Mouse (Mus musculus) E14TG2a.4 (cell line): ENCODE measurements around the gene Ube2c.
A peak's percentile ranks its signal among the peaks of the same experiment; 100 is the strongest.

Experiments
- H3K27me3 ChIP-seq: 2 replicates; pipeline ENCODE4 v1.6.1; 2014; ENCODE audit warnings: low read length, control low read depth; ENCODE audit not compliant: insufficient read depth
- H3K36me3 ChIP-seq: 2 replicates; pipeline ENCODE4 v1.6.1; 2014; ENCODE audit warnings: low read length, control low read depth; ENCODE audit not compliant: insufficient read depth
- H3K4me1 ChIP-seq: replicated peaks from 2 replicates; pipeline ENCODE4 v1.6.1; 2014; ENCODE audit warnings: low read depth, low read length, control low read depth
- H3K4me3 ChIP-seq: replicated peaks from 2 replicates; pipeline ENCODE4 v1.5.1; 2014; ENCODE audit warnings: mild to moderate bottlenecking, low read length
- H3K9me3 ChIP-seq: 2 replicates; pipeline ENCODE4 v1.6.1; 2014; ENCODE audit warnings: low read length, control low read depth
- CTCF ChIP-seq: conservative IDR thresholded peaks from 2 replicates; pipeline ENCODE4 v1.5.1; 2014; ENCODE audit warnings: low read length
- NANOG ChIP-seq: IDR thresholded peaks from 2 replicates; pipeline ENCODE4 v1.6.1; 2014; ENCODE audit warnings: borderline replicate concordance, low read length, mixed read lengths
- POU5F1 ChIP-seq: IDR thresholded peaks from 2 replicates; pipeline ENCODE4 v1.6.1; 2014; ENCODE audit warnings: low read length, borderline replicate concordance

The Ube2c gene

DNA sequence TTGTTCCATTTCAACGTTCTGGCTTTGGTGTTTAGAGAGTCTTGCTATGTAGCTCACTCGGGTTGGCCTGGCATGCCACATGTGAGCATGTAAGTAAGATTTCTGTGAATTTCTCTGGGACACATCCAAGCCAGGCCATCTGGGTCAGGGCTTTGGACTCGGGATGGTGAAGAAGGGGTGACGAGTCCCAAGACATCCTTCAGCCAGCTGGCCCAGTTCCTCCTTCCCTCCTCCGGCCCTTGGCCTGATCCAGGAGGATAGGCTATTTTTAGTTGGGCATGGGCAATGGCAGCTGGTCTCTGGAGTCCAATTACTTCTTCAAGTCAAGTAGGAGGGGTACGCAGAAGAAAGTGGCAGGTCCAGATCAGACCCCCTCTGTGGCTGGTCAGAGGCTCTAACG, 9.1 kb downstream of the Ube2c start:
- H3K4me3 ChIP-seq: no peak overlapping the region
- no peaks in the 10 kb centered on the region for H3K9me3 ChIP-seq
- peaks cover 46% of the 10 kb centered on the region for H3K27me3 ChIP-seq
- TF ChIP-seq POU5F1 (no peak), CTCF (no peak), NANOG (no peak)
- peaks cover 28% of the 10 kb centered on the region for H3K4me1 ChIP-seq
- peaks cover 5% of the 10 kb centered on the region; the same call in 1 of the 2 replicates for H3K36me3 ChIP-seq

- H3K27me3 ChIP-seq: peaks cover 46% of the 10 kb centered on the region
- no peaks in the 10 kb centered on the region for H3K9me3 ChIP-seq
- H3K4me1 ChIP-seq: peaks cover 26% of the 10 kb centered on the region
- H3K36me3 ChIP-seq: no peaks in the 10 kb centered on the region
- TF ChIP-seq CTCF (no peak), POU5F1 (no peak), NANOG (no peak)
- H3K4me3 ChIP-seq: no peak within 1 kb of the TSS
These were observed 9.9 kb downstream of the Ube2c start, which contains the start of gene Tnnc2 for GRCm38 (mm10) chr2:164779481-164780086. Gene Tnnc2, minus strand, starts transcription at chr2:164779967.

DNA sequence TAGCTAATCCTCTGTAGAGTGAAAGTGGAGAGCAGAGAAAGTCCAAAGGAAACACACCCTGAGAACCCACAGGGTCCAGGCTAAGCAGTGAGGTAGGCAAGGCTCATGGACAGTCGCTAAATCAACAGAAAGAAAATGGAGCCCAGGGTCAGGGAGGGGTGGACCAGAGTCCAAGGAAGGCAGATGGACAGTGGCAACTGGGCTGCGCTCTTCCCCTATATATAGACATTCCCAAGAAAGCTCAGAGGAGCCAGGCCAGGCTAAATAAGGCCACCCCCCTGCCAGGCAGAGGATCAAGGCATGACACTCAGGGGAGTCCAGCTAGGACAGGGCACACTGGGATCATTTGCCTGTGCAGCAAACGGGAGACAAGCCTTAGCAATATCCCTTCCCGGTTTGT, 12.2 kb downstream of the Ube2c start:
- H3K4me1 ChIP-seq: peaks cover 36% of the 10 kb centered on the region
- H3K9me3 ChIP-seq: no peaks in the 10 kb centered on the region
- peaks cover 46% of the 10 kb centered on the region for H3K27me3 ChIP-seq
- H3K36me3 ChIP-seq: no peaks in the 10 kb centered on the region
- TF ChIP-seq CTCF: no peak
- TF ChIP-seq NANOG: no peak
- TF ChIP-seq POU5F1: no peak
- H3K4me3 ChIP-seq: no peak overlapping the region

DNA sequence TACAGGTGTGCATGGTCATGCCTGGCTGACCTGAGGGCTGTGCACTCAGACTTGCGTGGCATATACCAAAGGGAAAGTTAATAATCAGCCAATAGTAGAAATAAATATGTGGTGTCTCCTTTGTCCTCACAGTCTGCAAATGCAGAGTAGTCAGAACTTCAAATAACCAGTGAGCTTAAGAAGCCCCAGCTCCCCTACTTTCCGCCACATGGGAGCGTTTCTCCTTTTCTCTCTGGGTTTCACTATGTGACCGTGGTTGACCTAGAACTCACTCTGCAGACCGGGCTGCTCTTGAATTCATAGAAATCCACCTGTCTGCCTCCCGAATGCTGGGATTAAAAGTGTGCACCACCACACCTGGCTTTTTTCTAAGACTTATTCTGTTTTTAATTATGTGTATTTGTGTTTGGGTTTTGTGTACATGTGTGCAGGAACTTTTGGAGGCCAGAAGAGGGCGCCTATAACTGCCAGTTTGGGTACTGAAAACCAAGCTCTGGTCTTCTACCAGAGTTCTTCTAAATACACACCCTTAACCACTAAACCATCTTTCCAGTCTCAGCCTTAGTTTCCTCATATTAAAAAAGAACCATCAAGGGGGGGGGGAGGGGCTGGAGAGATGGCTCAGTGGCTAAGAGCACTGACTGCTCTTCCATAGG, 14.4 kb downstream of the Ube2c start:
- Histone ChIP-seq H3K4me1 (peaks cover 46% of the 10 kb centered on the region), H3K36me3 (peaks cover 7% of the 10 kb centered on the region), H3K9me3 (no peaks in the 10 kb centered on the region), H3K27me3 (peaks cover 26% of the 10 kb centered on the region), H3K4me3 (no peak overlapping the region)
- no peak for TF ChIP-seq NANOG
- TF ChIP-seq CTCF: peak; percentile 63

DNA sequence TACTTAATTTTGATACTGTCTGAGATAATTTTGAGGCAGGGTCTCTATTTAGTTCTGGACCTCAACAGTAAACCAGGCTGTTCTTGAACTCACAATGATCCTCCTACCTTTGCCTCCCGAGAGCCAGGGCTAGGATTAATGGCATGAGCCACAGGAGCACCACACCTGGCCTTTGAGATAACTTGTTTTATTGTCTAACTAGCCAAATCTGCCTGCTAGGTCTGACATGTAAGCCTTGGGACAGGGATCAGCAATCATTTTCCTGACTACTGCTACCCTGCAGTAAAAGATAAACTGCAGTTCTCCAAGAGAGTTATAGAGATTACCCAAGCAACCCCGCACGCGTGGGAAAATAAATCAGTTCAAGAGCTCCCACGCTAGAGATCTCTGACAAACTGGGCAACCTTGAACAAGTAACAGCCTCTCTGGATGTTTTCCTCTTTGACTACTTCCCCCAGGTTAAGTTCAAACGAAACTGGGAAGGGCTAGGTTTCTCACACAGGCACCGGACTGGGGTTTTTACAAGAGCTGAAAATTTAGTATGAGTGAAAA, 15.2 kb downstream of the Ube2c start:
- peak overlapping the region; percentile 88 for H3K4me3 ChIP-seq
- H3K4me1 ChIP-seq: peaks cover 48% of the 10 kb centered on the region
- H3K9me3 ChIP-seq: no peaks in the 10 kb centered on the region
- H3K27me3 ChIP-seq: peaks cover 20% of the 10 kb centered on the region
- TF ChIP-seq NANOG (no peak), POU5F1 (no peak), CTCF (no peak)
- H3K36me3 ChIP-seq: peaks cover 9% of the 10 kb centered on the region

GRCm38 (mm10) chr2:164785481-164786387, 16.0 kb downstream of the Ube2c start, which contains the start of gene Snx21:
Gene Snx21, plus strand, starts transcription at chr2:164785823.
- H3K4me1 ChIP-seq: peaks cover 55% of the 10 kb centered on the region
- peak within 1 kb of the TSS; percentile 88 for H3K4me3 ChIP-seq
- peaks cover 16% of the 10 kb centered on the region for H3K36me3 ChIP-seq
- H3K9me3 ChIP-seq: no peaks in the 10 kb centered on the region
- H3K27me3 ChIP-seq: peaks cover 20% of the 10 kb centered on the region
- TF ChIP-seq NANOG (no peak), POU5F1 (no peak), CTCF (no peak)

DNA sequence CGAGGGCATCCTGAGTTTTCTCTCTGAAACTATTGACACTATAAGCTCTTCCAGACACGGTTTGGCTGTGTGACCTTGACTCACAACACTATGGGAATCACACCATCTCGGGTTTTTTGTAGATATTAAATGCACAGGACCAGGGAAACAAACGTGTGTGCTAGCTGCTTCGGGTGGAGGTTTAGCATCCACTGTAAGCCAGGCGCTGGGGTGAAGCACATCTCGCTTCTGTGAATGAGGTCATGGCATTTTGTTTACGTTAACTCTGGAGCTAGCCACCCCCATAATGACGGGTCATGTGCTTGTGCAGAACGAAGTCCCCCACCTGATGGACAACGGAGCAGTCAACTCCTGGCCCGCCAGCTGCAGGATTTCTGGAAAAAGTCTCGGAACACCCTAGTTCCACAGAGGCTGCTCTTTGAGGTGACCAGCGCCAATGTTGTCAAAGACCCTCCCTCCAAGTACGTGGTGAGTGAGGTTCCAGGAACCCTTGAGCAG, 16.7 kb downstream of the Ube2c start:
- Histone ChIP-seq H3K9me3 (no peaks in the 10 kb centered on the region), H3K4me1 (peaks cover 62% of the 10 kb centered on the region), H3K36me3 (peaks cover 23% of the 10 kb centered on the region), H3K27me3 (peaks cover 20% of the 10 kb centered on the region), H3K4me3 (peak overlapping the region; percentile 88)
- TF ChIP-seq POU5F1 (no peak), NANOG (no peak), CTCF (no peak)

- TF ChIP-seq POU5F1: no peak
- no peak for TF ChIP-seq NANOG
- no peak for TF ChIP-seq CTCF
- no peaks in the 10 kb centered on the region for H3K9me3 ChIP-seq
- peaks cover 68% of the 10 kb centered on the region for H3K4me1 ChIP-seq
- peaks cover 20% of the 10 kb centered on the region for H3K27me3 ChIP-seq
- peaks cover 29% of the 10 kb centered on the region for H3K36me3 ChIP-seq
- no peak overlapping the region for H3K4me3 ChIP-seq
These were observed 17.3 kb downstream of the Ube2c start for GRCm38 (mm10) chr2:164787032-164787431.
